In genomic region chr3:38045523-38045922, GRCm38 (mm10) we compare ENCODE assay signal across 13 mouse cellular contexts.
DNase-seq lines count a peak whose midpoint lies in the region; ATAC-seq lines count a peak whose summit lies in the region.
"Had no signal": no experiment of that assay in that cellular context is flagged by ENCODE, and none has a peak within 500 bp of the region (broad histone marks: within the 10 kb centered on the region; RNA-seq: fewer than 3 reads in every experiment).

No protein-coding gene starts in this region.

- WGBS in kidney, embryonic 15.5 days, result 56% methylated on average over 6 of the region's 6 CpGs
- 52% methylated on average over 6 of the region's 6 CpGs for WGBS in kidney, embryonic 14.5 days
- 45% methylated on average over 6 of the region's 6 CpGs for WGBS in lung, embryonic 16.5 days

- peak; percentile 46 to 65 for DNase-seq in cerebellum, postnatal 14 days
- no peak for DNase-seq in cerebellum, adult 11 months
- no peak for DNase-seq in lung, postnatal 14 days
- DNase-seq in lung, postnatal 10 days, result peak; percentile 29
- DNase-seq: gastrocnemius, adult 2 months; thymus, adult 18-20 months had no signal

- H3K4me1 ChIP-seq in kidney, embryonic 15.5 days, result peaks cover 42% of the 10 kb centered on the region
- H3K4me1 ChIP-seq in kidney, embryonic 14.5 days (ENCODE audit: control insufficient read depth, insufficient read depth, low read length), result peaks cover 18% of the 10 kb centered on the region
- peaks cover 22% of the 10 kb centered on the region for H3K4me1 ChIP-seq in lung, embryonic 16.5 days (replicated peaks; ENCODE audit: control insufficient read depth, insufficient read depth, low read length)

- H3K9me3 ChIP-seq in kidney, embryonic 15.5 days (replicated peaks), result no peaks in the 10 kb centered on the region
- H3K9me3 ChIP-seq in kidney, embryonic 14.5 days (ENCODE audit: control insufficient read depth, low read length), result no peaks in the 10 kb centered on the region
- H3K9me3 ChIP-seq in lung, embryonic 16.5 days (ENCODE audit: control insufficient read depth, low read length), result no peaks in the 10 kb centered on the region
- H3K9me3 ChIP-seq: forebrain, embryonic 10.5 days; G1E; limb, embryonic 15.5 days had no signal

- H3K27me3 ChIP-seq in kidney, embryonic 15.5 days, result no peaks in the 10 kb centered on the region
- no peaks in the 10 kb centered on the region for H3K27me3 ChIP-seq in kidney, embryonic 14.5 days (ENCODE audit: control insufficient read depth, insufficient read depth, low read length)
- peaks cover 4% of the 10 kb centered on the region; the same call in 1 of the 2 replicates for H3K27me3 ChIP-seq in lung, embryonic 16.5 days (ENCODE audit: control insufficient read depth, insufficient read depth, low read depth, low read length)
- H3K27me3 ChIP-seq: limb, embryonic 15.5 days had no signal

- no peaks in the 10 kb centered on the region for H3K36me3 ChIP-seq in kidney, embryonic 15.5 days
- H3K36me3 ChIP-seq in kidney, embryonic 14.5 days (ENCODE audit: control insufficient read depth, insufficient read depth, low read length), result no peaks in the 10 kb centered on the region
- no peaks in the 10 kb centered on the region for H3K36me3 ChIP-seq in lung, embryonic 16.5 days (ENCODE audit: control insufficient read depth, insufficient read depth, low read length)
- H3K36me3 ChIP-seq: forebrain, embryonic 10.5 days; G1E; limb, embryonic 15.5 days had no signal

- 0 out of 2 replicates have a peak, but pooled peaks have one; percentile 53 for ATAC-seq in kidney, embryonic 15.5 days (replicated peaks; ENCODE audit: low FRiP score)
- ATAC-seq in kidney, embryonic 14.5 days (ENCODE audit: low FRiP score, low TSS enrichment), result no peak
- no peak for ATAC-seq in lung, embryonic 16.5 days (ENCODE audit: low read depth)
- ATAC-seq in granulocyte monocyte progenitor cell, adult 5-6 weeks (replicated peaks; ENCODE audit: poor library complexity, severe bottlenecking), result no peak

- no peak overlapping the region for H3K4me2 ChIP-seq in kidney, embryonic 15.5 days
- no peak overlapping the region for H3K4me2 ChIP-seq in kidney, embryonic 14.5 days (replicated peaks; ENCODE audit: low read depth, low read length)
- H3K4me2 ChIP-seq in lung, embryonic 16.5 days (ENCODE audit: low read depth, low read length), result no peak overlapping the region
- H3K4me2 ChIP-seq: limb, embryonic 15.5 days had no signal

- no peak overlapping the region for H3K4me3 ChIP-seq in kidney, embryonic 15.5 days (replicated peaks)
- H3K4me3 ChIP-seq in kidney, embryonic 14.5 days (ENCODE audit: low read length), result no peak overlapping the region
- H3K4me3 ChIP-seq in lung, embryonic 16.5 days (ENCODE audit: low read length), result no peak overlapping the region
- H3K4me3 ChIP-seq: forebrain, embryonic 10.5 days; gastrocnemius, adult 2 months; limb, embryonic 15.5 days had no signal

- no peak overlapping the region for H3K9ac ChIP-seq in kidney, embryonic 15.5 days
- no peak overlapping the region for H3K9ac ChIP-seq in kidney, embryonic 14.5 days (ENCODE audit: low read depth, low read length)
- H3K9ac ChIP-seq in lung, embryonic 16.5 days (ENCODE audit: low read length), result peak overlapping the region; percentile 36; the same call in 1 of the 2 replicates
- H3K9ac ChIP-seq: limb, embryonic 15.5 days had no signal

- no peak overlapping the region for H3K27ac ChIP-seq in kidney, embryonic 15.5 days
- no peak overlapping the region for H3K27ac ChIP-seq in kidney, embryonic 14.5 days (ENCODE audit: low read depth, low read length)
- no peak overlapping the region for H3K27ac ChIP-seq in lung, embryonic 16.5 days (ENCODE audit: low read length)
- H3K27ac ChIP-seq: forebrain, embryonic 10.5 days; gastrocnemius, adult 2 months; limb, embryonic 15.5 days had no signal

Comparison
In these comparisons a context has a peak if more than half of its experiments do, and no peak if none do; other contexts are left out.
1. DNase-seq: peak in cerebellum, postnatal 14 days (2 of 2) and lung, postnatal 10 days (single experiment); none in cerebellum, adult 11 months (single experiment) and lung, postnatal 14 days (single experiment).